Mouse (Mus musculus) embryonic facial prominence, embryonic 11.5 days (tissue): ENCODE measurements around the gene Zic4. TPM values are rescaled to one million over a fixed set of nuclear protein-coding genes. Genes with fewer than 3 reads are reported as not detected.

Experiments used
- ATAC-seq: fragments of 200-750 bp; cut with Nextera tagmentation; replicated peaks from 2 replicates; pipeline ENCODE4 v1.8.0; 2017; ENCODE audit warnings: low read depth; ENCODE audit not compliant: insufficient number of reproducible peaks, low FRiP score, low TSS enrichment
- DNase-seq: peaks from one replicate; pipeline ENCODE4 v3.0.0-alpha.2; 2015; ENCODE audit warnings: low spot score
- H3K27ac ChIP-seq: fragments of 300-500 bp; sonication (generic); replicated peaks from 2 replicates; pipeline ENCODE4 v1.5.1; 2014; ENCODE audit warnings: mild to moderate bottlenecking, low read depth, low read length, control low read depth
- H3K27me3 ChIP-seq: fragments of 300-500 bp; sonication (generic); 2 replicates; pipeline ENCODE4 v1.6.1; 2014; ENCODE audit warnings: mild to moderate bottlenecking, low read length, moderate library complexity, mixed read lengths; ENCODE audit not compliant: control insufficient read depth, insufficient read depth
- H3K36me3 ChIP-seq: fragments of 300-500 bp; sonication (generic); replicated peaks from 2 replicates; pipeline ENCODE4 v1.6.1; 2014; ENCODE audit warnings: low read depth, mild to moderate bottlenecking, low read length, moderate library complexity, mixed read lengths; ENCODE audit not compliant: control insufficient read depth, insufficient read depth
- H3K4me1 ChIP-seq: fragments of 300-500 bp; sonication (generic); 2 replicates; pipeline ENCODE4 v1.6.1; 2014; ENCODE audit warnings: low read length, mixed read lengths; ENCODE audit not compliant: control insufficient read depth, insufficient read depth
- H3K4me2 ChIP-seq: fragments of 300-500 bp; sonication (generic); 2 replicates; pipeline ENCODE4 v1.6.1; 2014; ENCODE audit warnings: low read depth, mild to moderate bottlenecking, control low read depth, low read length, moderate library complexity
- H3K4me3 ChIP-seq: fragments of 300-500 bp; sonication (generic); 2 replicates; pipeline ENCODE4 v1.5.1; 2014; ENCODE audit warnings: low read depth, low read length, control low read depth
- H3K9ac ChIP-seq: fragments of 300-500 bp; sonication (generic); replicated peaks from 2 replicates; pipeline ENCODE4 v1.6.1; 2014; ENCODE audit warnings: mild to moderate bottlenecking, control low read depth, low read length
- H3K9me3 ChIP-seq: fragments of 300-500 bp; sonication (generic); replicated peaks from 2 replicates; pipeline ENCODE4 v1.6.1; 2016; ENCODE audit warnings: mild to moderate bottlenecking, low read length, inconsistent platforms, mixed read lengths; ENCODE audit not compliant: control insufficient read depth
- WGBS: fragments of 180-500 bp; shearing (Covaris S2); extraction: QIAGEN DNeasy Blood & Tissue Kit; methylation state at CpG from one replicate; pipeline ENCODE4 v1.1.7; 2014; 5-methylcytosine and 5-hydroxymethylcytosine counted together
- polyA plus RNA-seq: library from polyadenylated mRNA; unstranded; fragments of >200 nt; fragmentation: Nextera tagmentation; extraction: Ambion mirVana; gene quantifications from 2 replicates; pipeline ENCODE4 v1.2.1, GENCODE M21; 2014

The Zic4 gene
- polyA plus RNA-seq, 1 experiment from 2014 or later, result 6.9 TPM

GRCm38 (mm10) chr9:91353551-91354433 is 8.4 kb upstream of the Zic4 start:
- no peak for ATAC-seq
- Histone ChIP-seq H3K27me3 (peaks cover 50% of the 10 kb centered on the region), H3K4me3 (no peak overlapping the region), H3K36me3 (no peaks in the 10 kb centered on the region), H3K9ac (no peak overlapping the region), H3K4me2 (no peak overlapping the region), H3K9me3 (no peaks in the 10 kb centered on the region), H3K27ac (no peak overlapping the region), H3K4me1 (no peaks in the 10 kb centered on the region)
- WGBS, result 2% methylated on average over 37 of the region's 37 CpGs
- peak; percentile 23 for DNase-seq

- H3K9me3 ChIP-seq, result no peaks in the 10 kb centered on the region
- H3K4me2 ChIP-seq, result no peak overlapping the region
- H3K27ac ChIP-seq, result no peak overlapping the region
- no peaks in the 10 kb centered on the region for H3K36me3 ChIP-seq
- H3K9ac ChIP-seq, result no peak overlapping the region
- ATAC-seq (no peak), DNase-seq (peak; percentile 8)
- H3K4me3 ChIP-seq, result 0 out of 2 replicates have a peak overlapping the region, but pooled peaks have one; percentile 21
- H3K27me3 ChIP-seq, result peaks cover 55% of the 10 kb centered on the region
- WGBS, result 5% methylated on average over 22 of the region's 22 CpGs
- no peaks in the 10 kb centered on the region for H3K4me1 ChIP-seq
Measured at GRCm38 (mm10) chr9:91354434-91355269, 7.6 kb upstream of the Zic4 start.

DNA sequence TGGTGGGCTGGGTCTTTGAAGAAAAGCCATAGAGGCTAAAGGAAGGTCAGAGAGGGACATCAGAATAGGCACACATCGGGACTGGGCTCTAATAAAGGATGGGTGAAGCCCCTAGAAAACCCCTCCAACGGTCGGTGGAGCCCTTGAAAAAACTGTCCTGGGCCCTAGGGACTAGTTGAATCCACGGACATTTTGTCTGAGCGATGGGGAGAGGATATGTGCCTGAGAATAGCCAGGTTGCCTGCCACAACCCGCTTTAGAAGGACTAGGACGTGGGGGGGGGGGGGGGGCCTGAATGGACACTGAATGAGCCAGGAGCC is 7.0 kb upstream of the Zic4 start:
- Histone ChIP-seq H3K27me3 (peaks cover 53% of the 10 kb centered on the region), H3K9me3 (no peaks in the 10 kb centered on the region), H3K4me3 (peak overlapping the region; percentile 21), H3K4me2 (peak overlapping the region; percentile 42; the same call in 1 of the 2 replicates), H3K9ac (no peak overlapping the region), H3K4me1 (no peaks in the 10 kb centered on the region), H3K27ac (no peak overlapping the region), H3K36me3 (no peaks in the 10 kb centered on the region)
- DNase-seq (peak; percentile 8), ATAC-seq (no peak)
- 0% methylated on average over 6 of the region's 7 CpGs for WGBS

DNA sequence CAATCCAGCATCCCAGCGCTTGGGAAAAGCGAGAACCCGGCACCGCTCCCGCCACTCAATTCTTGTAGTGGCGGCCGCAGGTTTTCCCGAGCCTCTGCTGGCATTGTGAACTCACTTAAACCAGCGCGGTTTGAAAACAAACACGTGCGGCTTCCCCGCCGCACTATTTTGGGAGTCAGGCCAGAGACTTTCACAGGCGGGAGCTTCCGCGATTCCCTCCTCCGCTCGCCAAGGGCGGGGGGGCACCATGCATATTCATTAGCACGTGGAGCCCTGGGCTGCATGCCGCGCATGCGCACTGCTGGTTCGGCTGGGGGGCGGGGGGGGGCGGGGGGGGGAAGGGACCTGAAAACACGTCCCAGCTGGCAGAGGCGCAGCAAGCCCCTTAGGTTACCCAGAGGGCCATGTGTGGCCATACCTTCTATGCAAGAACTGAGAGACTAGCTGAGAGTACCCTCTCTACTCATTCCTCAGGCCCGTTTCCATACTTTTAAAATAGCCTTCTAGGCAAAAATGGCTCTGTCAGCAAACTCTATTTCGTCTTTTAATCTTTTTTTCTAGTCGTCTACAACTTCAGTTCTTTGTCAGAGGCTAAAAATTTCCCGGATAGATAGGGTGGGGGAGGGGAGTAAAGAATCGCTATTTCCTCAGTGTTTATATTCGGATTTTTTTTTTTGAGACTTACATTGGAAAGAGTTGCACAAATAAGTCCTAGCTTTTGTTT is 6.4 kb upstream of the Zic4 start:
- peaks cover 49% of the 10 kb centered on the region for H3K27me3 ChIP-seq
- H3K9ac ChIP-seq, result no peak overlapping the region
- H3K9me3 ChIP-seq, result no peaks in the 10 kb centered on the region
- no peaks in the 10 kb centered on the region for H3K36me3 ChIP-seq
- no peak overlapping the region for H3K27ac ChIP-seq
- under 1% methylated on average over 34 of the region's 35 CpGs for WGBS
- H3K4me2 ChIP-seq, result peak overlapping the region; percentile 42
- peak; percentile 68 for DNase-seq
- H3K4me3 ChIP-seq, result peak overlapping the region; percentile 21
- no peaks in the 10 kb centered on the region for H3K4me1 ChIP-seq
- peak; percentile 67 for ATAC-seq

DNA sequence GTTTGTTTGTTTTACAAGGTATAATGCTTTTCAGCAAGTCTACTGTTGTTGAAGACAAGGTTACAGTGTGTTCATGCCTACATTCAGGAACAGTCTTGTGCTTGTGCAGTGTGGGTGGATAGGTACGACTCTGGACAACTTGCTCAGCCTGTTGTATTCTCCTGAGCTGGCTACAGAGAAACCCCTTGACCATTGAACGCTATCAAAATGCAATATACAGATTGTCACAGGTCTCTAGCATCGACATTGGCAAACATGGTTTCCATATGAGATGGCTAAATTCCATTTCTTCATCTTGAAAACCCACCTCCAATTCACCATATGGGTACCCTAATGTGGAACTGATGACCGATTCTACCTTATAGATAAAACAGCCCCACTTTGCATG is 5.9 kb upstream of the Zic4 start:
- WGBS, result 10% methylated on average over 4 of the region's 4 CpGs
- no peak for ATAC-seq

GRCm38 (mm10) chr9:91357321-91357720 is 4.9 kb upstream of the Zic4 start:
- Histone ChIP-seq H3K27me3 (peaks cover 51% of the 10 kb centered on the region), H3K4me3 (no peak overlapping the region), H3K9ac (no peak overlapping the region), H3K4me1 (no peaks in the 10 kb centered on the region), H3K36me3 (no peaks in the 10 kb centered on the region), H3K9me3 (no peaks in the 10 kb centered on the region), H3K4me2 (no peak overlapping the region), H3K27ac (no peak overlapping the region)
- ATAC-seq (no peak), DNase-seq (peak; percentile 1)
- WGBS, result 11% methylated on average over 3 of the region's 3 CpGs

More for the DNA sequence above, 5.9 kb upstream of the Zic4 start:
- Histone ChIP-seq H3K9ac (no peak overlapping the region), H3K4me3 (no peak overlapping the region), H3K27me3 (peaks cover 46% of the 10 kb centered on the region), H3K4me2 (no peak overlapping the region), H3K9me3 (no peaks in the 10 kb centered on the region), H3K36me3 (no peaks in the 10 kb centered on the region), H3K27ac (no peak overlapping the region), H3K4me1 (no peaks in the 10 kb centered on the region)
- DNase-seq, result peak; percentile 3

GRCm38 (mm10) chr9:91358851-91359687 is 3.1 kb upstream of the Zic4 start:
- Histone ChIP-seq H3K27ac (no peak overlapping the region), H3K4me1 (no peaks in the 10 kb centered on the region), H3K36me3 (no peaks in the 10 kb centered on the region), H3K9ac (no peak overlapping the region), H3K4me2 (no peak overlapping the region), H3K9me3 (no peaks in the 10 kb centered on the region), H3K4me3 (no peak overlapping the region), H3K27me3 (peaks cover 58% of the 10 kb centered on the region)
- ATAC-seq (no peak), DNase-seq (peak; percentile 26)
- 9% methylated on average over 10 of the region's 10 CpGs for WGBS
